ENCODE assay signal across 20 mouse cellular contexts in genomic region chr7:100688471-100688870, GRCm38 (mm10). TPM values are rescaled to one million over a fixed set of nuclear protein-coding genes. Genes with fewer than 3 reads are reported as not detected.
"Had no signal": no experiment of that assay in that cellular context is flagged by ENCODE, and none has a peak within 500 bp of the region (broad histone marks: within the 10 kb centered on the region; RNA-seq: fewer than 3 reads in every experiment).

No protein-coding gene starts in this region.

- H3K9me3 ChIP-seq: limb, embryonic 12.5 days; liver, embryonic 12.5 days; midbrain, embryonic 10.5 days; neural tube, embryonic 15.5 days had no signal

- H3K9ac ChIP-seq: limb, embryonic 12.5 days; liver, embryonic 12.5 days; lung, embryonic 14.5 days; neural tube, embryonic 15.5 days had no signal

- H3K4me2 ChIP-seq: limb, embryonic 12.5 days; liver, embryonic 12.5 days; lung, embryonic 14.5 days; neural tube, embryonic 15.5 days had no signal

- DNase-seq: kidney, adult 11 months; kidney, adult 9 months; kidney, postnatal 36 days; lung, embryonic 14.5 days; lung, postnatal 10 days; lung, postnatal 4 days; midbrain, embryonic 14.5 days; right cerebral cortex, adult 18-20 months; right cerebral cortex, postnatal 25 days; thymus, adult 18-20 months; thymus, postnatal 14 days had no signal

- H3K4me3 ChIP-seq: layer of hippocampus, adult 2 months; left cerebral cortex, adult 2 months; limb, embryonic 12.5 days; liver, embryonic 12.5 days; midbrain, embryonic 10.5 days; myocyte; neural tube, embryonic 15.5 days had no signal

- H3K4me1 ChIP-seq: limb, embryonic 12.5 days; midbrain, embryonic 10.5 days; neural tube, embryonic 15.5 days had no signal

- ATAC-seq: liver, embryonic 12.5 days had no signal

- H3K27me3 ChIP-seq: limb, embryonic 12.5 days; liver, embryonic 12.5 days; neural tube, embryonic 15.5 days had no signal

- H3K36me3 ChIP-seq: limb, embryonic 12.5 days; liver, embryonic 12.5 days; midbrain, embryonic 10.5 days; neural tube, embryonic 15.5 days had no signal

- H3K27ac ChIP-seq: kidney, postnatal 0 days; layer of hippocampus, adult 2 months; left cerebral cortex, adult 2 months; limb, embryonic 12.5 days; liver, embryonic 12.5 days; midbrain, embryonic 10.5 days; neural tube, embryonic 15.5 days had no signal

RNA-seq across cellular contexts. Expression of gene Plekhb1, which starts 26.3 kb away (rescaled TPM):
- total RNA-seq: megakaryocyte, adult 5-6 weeks had no signal
